Mouse (Mus musculus): ENCODE measurements around the gene Tnfrsf9. TPM values are rescaled to one million over a fixed set of nuclear protein-coding genes. Genes with fewer than 3 reads are reported as not detected.
"Not testable (repeated sequence)": the region's sequence is repeated elsewhere in the genome, so short reads cannot be mapped to it uniquely, and the experiment has no call there.

The Tnfrsf9 gene
- polyA plus RNA-seq, 1 experiment: 1.0 TPM

DNA sequence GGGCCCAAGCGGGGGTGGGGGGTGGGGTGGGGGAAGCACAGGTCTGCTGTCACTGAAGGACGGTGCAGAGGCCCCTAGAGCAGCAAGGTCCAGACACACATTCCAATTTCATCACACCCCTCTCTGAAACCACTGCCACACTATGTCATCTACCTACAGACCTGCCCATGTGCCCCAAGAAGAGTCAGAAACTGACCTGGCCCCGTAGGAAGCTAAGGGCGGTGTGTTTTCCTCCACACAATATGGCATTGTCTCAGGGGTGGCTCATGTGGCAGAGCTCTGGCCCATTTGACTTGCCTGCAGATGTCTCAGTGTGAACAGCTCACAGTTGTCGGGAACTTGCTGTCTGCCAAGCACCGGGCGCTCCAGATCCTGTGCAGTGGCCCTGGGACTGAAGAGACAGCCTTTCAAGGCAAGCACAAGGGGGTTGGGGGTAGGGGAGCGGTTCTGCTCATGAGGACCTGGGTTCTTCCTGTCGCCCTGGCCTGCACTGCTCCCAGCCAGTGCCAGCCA is 42.2 kb upstream of the Tnfrsf9 start:
- H3K4me1 ChIP-seq: peaks cover 15% of the 10 kb centered on the region
- H3K4me3 ChIP-seq (replicated peaks): no peak overlapping the region
- peaks cover 33% of the 10 kb centered on the region for H3K27me3 ChIP-seq (replicated peaks)
- H3K36me3 ChIP-seq (replicated peaks; ENCODE audit: low read length): no peaks in the 10 kb centered on the region
- no peaks in the 10 kb centered on the region for H3K9me3 ChIP-seq
- TF ChIP-seq FLI1 (IDR thresholded peaks at IDR 0.05; ENCODE audit: low read length): no peak
- no peak for TF ChIP-seq GATA1 (IDR thresholded peaks at IDR 0.05; ENCODE audit: borderline replicate concordance, low read length)

DNA sequence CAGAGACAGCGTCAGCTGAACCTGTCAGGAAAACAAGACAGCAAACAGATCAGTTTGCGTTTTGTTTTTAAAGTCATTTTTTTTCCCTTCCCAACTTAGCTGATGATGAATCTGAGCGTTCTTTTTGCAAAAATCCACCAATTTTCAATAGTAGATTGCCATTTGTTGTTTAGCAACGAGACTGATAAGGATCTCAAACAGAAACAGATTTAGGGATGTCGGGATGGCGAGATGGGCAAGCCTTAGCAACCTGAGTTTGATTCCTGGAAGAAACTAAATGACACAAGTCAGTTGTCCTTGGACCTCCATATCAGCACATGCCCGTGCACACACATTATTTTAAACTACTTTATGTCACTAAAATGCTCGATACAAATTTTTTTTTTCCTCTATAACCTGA is 41.7 kb upstream of the Tnfrsf9 start:
- H3K27me3 ChIP-seq (replicated peaks): peaks cover 33% of the 10 kb centered on the region
- peaks cover 15% of the 10 kb centered on the region for H3K4me1 ChIP-seq
- no peak overlapping the region for H3K4me3 ChIP-seq (replicated peaks)
- H3K36me3 ChIP-seq (replicated peaks; ENCODE audit: low read length): no peaks in the 10 kb centered on the region
- no peaks in the 10 kb centered on the region for H3K9me3 ChIP-seq
- TF ChIP-seq FLI1 (IDR thresholded peaks at IDR 0.05; ENCODE audit: low read length): no peak
- no peak for TF ChIP-seq GATA1 (IDR thresholded peaks at IDR 0.05; ENCODE audit: borderline replicate concordance, low read length)

DNA sequence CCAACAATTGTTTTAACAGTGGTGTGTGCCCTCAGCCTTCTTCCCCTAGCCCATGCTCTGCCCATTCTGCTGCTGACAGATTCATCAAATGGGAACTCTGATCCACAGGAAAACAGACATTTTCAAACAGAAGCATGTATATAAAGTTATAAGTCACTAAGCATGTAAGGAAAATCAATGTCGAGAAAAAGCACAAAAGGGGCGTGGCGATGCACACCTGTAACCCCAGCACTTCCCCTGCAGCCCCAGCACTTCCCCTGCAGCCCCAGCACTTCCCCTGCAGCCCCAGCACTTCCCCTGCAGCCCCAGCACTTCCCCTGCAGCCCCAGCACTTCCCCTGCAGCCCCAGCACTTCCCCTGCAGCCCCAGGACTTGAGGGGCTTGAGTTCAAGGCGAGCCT is 39.9 kb upstream of the Tnfrsf9 start:
- H3K4me3 ChIP-seq (replicated peaks); H3K36me3 ChIP-seq (replicated peaks; ENCODE audit: low read length): not testable (repeated sequence)
- Histone ChIP-seq H3K27me3 (replicated peaks) (peaks cover 26% of the 10 kb centered on the region), H3K9me3 (peaks cover 14% of the 10 kb centered on the region), H3K4me1 (peaks cover 15% of the 10 kb centered on the region)

DNA sequence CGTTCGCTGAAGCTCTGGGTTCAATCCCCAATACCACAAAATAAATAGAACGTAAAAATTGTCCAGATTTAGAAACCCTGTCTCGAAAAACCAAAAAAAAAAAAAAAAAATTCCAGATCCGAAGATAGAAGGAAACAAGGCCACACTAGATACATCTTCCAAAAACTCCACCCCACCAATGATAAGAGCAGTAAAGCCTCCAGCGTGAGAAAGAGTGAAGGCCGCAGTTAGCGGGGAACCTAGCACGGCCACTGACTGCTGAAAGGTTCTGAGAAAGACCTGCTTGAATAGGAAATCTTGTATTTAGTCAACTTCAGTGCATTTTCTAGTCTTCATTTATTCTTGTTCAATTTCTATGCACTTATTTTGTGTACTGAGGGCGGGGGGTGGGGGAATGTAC is 39.0 kb upstream of the Tnfrsf9 start:
- H3K4me3 ChIP-seq (replicated peaks): no peak overlapping the region
- H3K36me3 ChIP-seq (replicated peaks; ENCODE audit: low read length): no peaks in the 10 kb centered on the region
- peaks cover 22% of the 10 kb centered on the region for H3K27me3 ChIP-seq (replicated peaks)
- H3K9me3 ChIP-seq: peaks cover 23% of the 10 kb centered on the region
- TF ChIP-seq GATA1 (IDR thresholded peaks at IDR 0.05; ENCODE audit: borderline replicate concordance, low read length) (no peak), FLI1 (IDR thresholded peaks at IDR 0.05; ENCODE audit: low read length) (no peak)
- H3K4me1 ChIP-seq: peaks cover 15% of the 10 kb centered on the region

- Histone ChIP-seq H3K9me3 (peaks cover 25% of the 10 kb centered on the region), H3K27me3 (replicated peaks) (peaks cover 10% of the 10 kb centered on the region), H3K4me1 (no peaks in the 10 kb centered on the region), H3K36me3 (replicated peaks; ENCODE audit: low read length) (no peaks in the 10 kb centered on the region), H3K4me3 (replicated peaks) (no peak overlapping the region)
- TF ChIP-seq GATA1 (IDR thresholded peaks at IDR 0.05; ENCODE audit: borderline replicate concordance, low read length) (no peak), FLI1 (IDR thresholded peaks at IDR 0.05; ENCODE audit: low read length) (no peak)
Measured at GRCm38 (mm10) chr4:150879631-150880030, 34.7 kb upstream of the Tnfrsf9 start.

DNA sequence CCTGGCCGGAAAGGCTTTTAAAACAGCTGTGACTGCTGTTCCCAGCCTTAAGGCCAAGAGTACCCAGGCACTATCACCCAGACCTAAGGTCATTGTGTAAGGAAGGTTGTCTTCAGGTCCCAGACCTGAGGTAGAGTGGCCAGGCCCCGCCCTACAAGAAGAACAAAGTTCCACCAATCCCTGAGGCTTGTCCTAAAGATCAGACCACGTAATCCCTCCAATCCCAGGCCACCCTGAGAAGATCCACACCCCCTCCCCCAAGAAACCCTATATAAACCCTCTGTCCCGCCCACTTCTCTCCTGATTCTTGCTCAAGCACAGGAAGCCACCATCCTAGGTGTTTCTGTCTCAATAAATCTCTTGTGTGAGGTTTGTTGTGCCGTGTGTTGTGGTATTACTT is 34.0 kb upstream of the Tnfrsf9 start:
- peaks cover 25% of the 10 kb centered on the region for H3K9me3 ChIP-seq
- H3K4me3 ChIP-seq (replicated peaks): no peak overlapping the region
- H3K4me1 ChIP-seq: no peaks in the 10 kb centered on the region
- H3K27me3 ChIP-seq (replicated peaks): peaks cover 13% of the 10 kb centered on the region
- no peaks in the 10 kb centered on the region for H3K36me3 ChIP-seq (replicated peaks; ENCODE audit: low read length)
- TF ChIP-seq FLI1 (IDR thresholded peaks at IDR 0.05; ENCODE audit: low read length): no peak
- no peak for TF ChIP-seq GATA1 (IDR thresholded peaks at IDR 0.05; ENCODE audit: borderline replicate concordance, low read length)

GRCm38 (mm10) chr4:150882632-150883031 is 31.7 kb upstream of the Tnfrsf9 start:
- Histone ChIP-seq H3K27me3 (replicated peaks) (peaks cover 13% of the 10 kb centered on the region), H3K4me3 (replicated peaks) (no peak overlapping the region), H3K9me3 (peaks cover 25% of the 10 kb centered on the region), H3K4me1 (no peaks in the 10 kb centered on the region), H3K36me3 (replicated peaks; ENCODE audit: low read length) (no peaks in the 10 kb centered on the region)
- TF ChIP-seq GATA1 (IDR thresholded peaks at IDR 0.05; ENCODE audit: borderline replicate concordance, low read length) (no peak), FLI1 (IDR thresholded peaks at IDR 0.05; ENCODE audit: low read length) (no peak)

DNA sequence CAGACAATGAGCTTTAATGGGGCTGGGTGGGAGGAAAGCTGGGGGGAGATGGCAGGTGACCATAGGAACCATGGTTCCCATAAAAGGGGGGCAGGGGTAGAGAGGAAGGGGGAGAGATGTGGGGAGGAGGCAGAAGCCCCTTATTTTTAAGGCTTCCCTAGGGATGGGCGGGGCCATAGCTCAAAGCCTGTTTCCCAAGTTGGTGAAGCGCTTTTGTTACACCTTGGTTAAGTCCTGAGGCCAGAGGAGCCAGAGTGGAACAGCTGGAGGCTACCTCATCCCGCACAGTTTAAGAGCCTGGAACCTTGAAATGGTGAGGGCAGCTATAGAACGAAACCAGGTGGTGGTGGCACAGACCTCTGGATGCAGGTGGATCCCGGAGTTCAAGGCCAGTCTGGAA is 26.5 kb upstream of the Tnfrsf9 start:
- Histone ChIP-seq H3K36me3 (replicated peaks; ENCODE audit: low read length) (no peaks in the 10 kb centered on the region), H3K27me3 (replicated peaks) (peaks cover 37% of the 10 kb centered on the region), H3K9me3 (no peaks in the 10 kb centered on the region), H3K4me3 (replicated peaks) (no peak overlapping the region), H3K4me1 (no peaks in the 10 kb centered on the region)
- no peak for TF ChIP-seq GATA1 (IDR thresholded peaks at IDR 0.05; ENCODE audit: borderline replicate concordance, low read length)
- TF ChIP-seq FLI1 (IDR thresholded peaks at IDR 0.05; ENCODE audit: low read length): no peak

DNA sequence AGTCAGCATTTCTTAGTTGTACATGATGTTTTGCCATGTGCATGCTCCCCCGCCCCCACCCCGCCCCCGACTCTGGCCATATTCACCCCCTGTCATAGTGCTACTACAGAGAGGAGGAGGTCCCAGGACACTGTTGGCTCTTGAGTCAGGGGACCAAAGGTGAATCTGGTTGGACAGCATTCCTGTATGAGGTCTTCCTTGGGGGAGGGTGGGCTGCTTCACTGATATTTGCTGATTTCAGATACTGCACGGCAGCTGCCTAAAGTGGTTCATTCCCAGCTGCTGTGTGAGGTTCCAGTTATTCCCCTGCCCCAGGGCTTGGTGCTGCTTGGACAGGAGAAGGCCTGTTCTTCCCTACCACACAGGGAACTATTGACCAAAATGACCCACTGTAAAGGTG is 25.9 kb upstream of the Tnfrsf9 start:
- Histone ChIP-seq H3K4me1 (no peaks in the 10 kb centered on the region), H3K4me3 (replicated peaks) (no peak overlapping the region), H3K36me3 (replicated peaks; ENCODE audit: low read length) (no peaks in the 10 kb centered on the region), H3K9me3 (no peaks in the 10 kb centered on the region), H3K27me3 (replicated peaks) (peaks cover 42% of the 10 kb centered on the region)
- TF ChIP-seq GATA1 (IDR thresholded peaks at IDR 0.05; ENCODE audit: borderline replicate concordance, low read length): no peak
- no peak for TF ChIP-seq FLI1 (IDR thresholded peaks at IDR 0.05; ENCODE audit: low read length)

GRCm38 (mm10) chr4:150889273-150889954 is 24.9 kb upstream of the Tnfrsf9 start:
- Histone ChIP-seq H3K9me3 (no peaks in the 10 kb centered on the region), H3K4me1 (peaks cover 1% of the 10 kb centered on the region; the same call in 1 of the 2 replicates), H3K27me3 (replicated peaks) (peaks cover 43% of the 10 kb centered on the region), H3K36me3 (replicated peaks; ENCODE audit: low read length) (no peaks in the 10 kb centered on the region), H3K4me3 (replicated peaks) (no peak overlapping the region)
- no peak for TF ChIP-seq GATA1 (IDR thresholded peaks at IDR 0.05; ENCODE audit: borderline replicate concordance, low read length)
- TF ChIP-seq FLI1 (IDR thresholded peaks at IDR 0.05; ENCODE audit: low read length): no peak
